Mouse (Mus musculus): Measurements from ENCODE around the gene Slc9a9. TPM values are rescaled to one million over a fixed set of nuclear protein-coding genes. Genes with fewer than 3 reads are reported as not detected.

Slc9a9 gene
- polyA plus RNA-seq, 1 experiment, result 127 TPM

GRCm38 (mm10) chr9:95150597-95150996 lies 480.9 kb downstream of the Slc9a9 start:
- Histone ChIP-seq H3K27ac (ENCODE audit: insufficient read depth, low read depth, low read length) (no peak overlapping the region), H3K4me3 (ENCODE audit: insufficient read depth, low read length) (no peak overlapping the region), H3K4me1 (ENCODE audit: control insufficient read depth, insufficient read depth, low read length) (no peaks in the 10 kb centered on the region)
- no peak for TF ChIP-seq POLR2A (IDR thresholded peaks at IDR 0.05; ENCODE audit: borderline replicate concordance, low read depth, low read length)
- no peak for TF ChIP-seq CTCF (IDR thresholded peaks at IDR 0.05; ENCODE audit: low read depth, low read length)

DNA sequence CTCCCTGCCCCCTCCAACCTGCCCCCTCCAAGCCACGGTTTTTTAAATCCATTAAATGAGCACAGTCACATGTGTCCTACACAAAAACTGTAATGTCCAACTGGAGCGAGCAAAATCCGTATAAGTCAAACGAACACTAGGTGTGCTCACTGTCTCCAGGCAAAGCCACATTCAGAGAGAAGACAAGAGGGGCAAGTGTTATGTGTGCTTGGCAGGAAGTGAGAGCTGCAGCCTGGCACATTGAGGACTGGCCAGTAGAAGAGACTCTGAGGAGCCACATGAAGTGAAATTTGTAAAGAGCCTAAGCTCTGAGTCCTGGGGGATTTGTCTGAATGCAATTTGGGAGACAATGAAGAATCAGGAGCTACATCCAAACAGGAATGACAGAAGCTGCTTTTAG lies 481.3 kb downstream of the Slc9a9 start:
- Histone ChIP-seq H3K4me1 (ENCODE audit: control insufficient read depth, insufficient read depth, low read length) (no peaks in the 10 kb centered on the region), H3K4me3 (ENCODE audit: insufficient read depth, low read length) (no peak overlapping the region), H3K27ac (ENCODE audit: insufficient read depth, low read depth, low read length) (no peak overlapping the region)
- TF ChIP-seq POLR2A (IDR thresholded peaks at IDR 0.05; ENCODE audit: borderline replicate concordance, low read depth, low read length) (no peak), CTCF (IDR thresholded peaks at IDR 0.05; ENCODE audit: low read depth, low read length) (no peak)

- TF ChIP-seq POLR2A (IDR thresholded peaks at IDR 0.05; ENCODE audit: borderline replicate concordance, low read depth, low read length), result no peak
- TF ChIP-seq CTCF (IDR thresholded peaks at IDR 0.05; ENCODE audit: low read depth, low read length), result no peak
- Histone ChIP-seq H3K4me3 (ENCODE audit: insufficient read depth, low read length) (no peak overlapping the region), H3K27ac (ENCODE audit: insufficient read depth, low read depth, low read length) (no peak overlapping the region), H3K4me1 (ENCODE audit: control insufficient read depth, insufficient read depth, low read length) (no peaks in the 10 kb centered on the region)
Observed at GRCm38 (mm10) chr9:95151746-95152145, 482.0 kb downstream of the Slc9a9 start.

DNA sequence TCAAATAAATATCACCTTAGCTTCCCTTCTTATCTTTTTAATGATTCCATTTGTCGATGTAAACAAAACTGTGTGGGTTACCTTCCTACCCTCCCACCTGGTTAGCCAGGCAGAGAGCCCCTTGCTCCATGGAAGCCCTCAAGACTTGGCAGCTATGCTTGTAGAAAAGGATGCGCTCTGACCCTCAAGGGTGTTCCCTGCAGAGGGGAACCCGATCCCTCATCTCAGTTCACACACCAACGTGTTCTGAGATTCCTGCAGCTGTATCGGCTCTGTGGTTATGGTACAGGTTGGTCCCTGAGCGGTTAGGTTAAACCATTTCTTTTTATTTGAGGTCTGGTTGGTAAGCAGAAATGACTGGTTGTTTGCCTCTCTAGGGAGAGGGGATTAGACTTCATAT lies 484.3 kb downstream of the Slc9a9 start:
- TF ChIP-seq POLR2A (IDR thresholded peaks at IDR 0.05; ENCODE audit: borderline replicate concordance, low read depth, low read length) (no peak), CTCF (IDR thresholded peaks at IDR 0.05; ENCODE audit: low read depth, low read length) (no peak)
- H3K27ac ChIP-seq (ENCODE audit: insufficient read depth, low read depth, low read length), result no peak overlapping the region

DNA sequence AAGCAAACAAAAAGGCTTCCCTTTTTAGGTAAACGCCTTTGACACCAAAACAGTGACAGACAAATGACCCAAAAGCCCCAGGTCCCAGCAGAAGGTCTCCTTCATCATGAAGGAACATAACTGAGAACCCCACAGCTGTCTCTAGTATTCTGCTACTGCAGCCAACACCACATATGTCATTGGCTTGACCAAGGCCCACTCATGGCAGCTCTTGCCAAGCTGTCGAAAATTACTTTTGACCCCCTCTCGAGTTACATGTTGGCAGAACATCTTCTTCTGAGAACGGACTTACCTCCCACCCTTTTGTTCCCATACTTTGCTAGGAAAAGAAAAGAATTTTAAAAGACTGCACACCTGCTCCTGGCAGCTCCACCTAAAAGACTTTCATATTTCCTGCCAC lies 488.2 kb downstream of the Slc9a9 start:
- Histone ChIP-seq H3K4me3 (ENCODE audit: insufficient read depth, low read length) (no peak overlapping the region), H3K27ac (ENCODE audit: insufficient read depth, low read depth, low read length) (no peak overlapping the region), H3K4me1 (ENCODE audit: control insufficient read depth, insufficient read depth, low read length) (no peaks in the 10 kb centered on the region)
- no peak for TF ChIP-seq POLR2A (IDR thresholded peaks at IDR 0.05; ENCODE audit: borderline replicate concordance, low read depth, low read length)
- TF ChIP-seq CTCF (IDR thresholded peaks at IDR 0.05; ENCODE audit: low read depth, low read length), result no peak

More for the DNA sequence above, 484.3 kb downstream of the Slc9a9 start:
- no peaks in the 10 kb centered on the region for H3K4me1 ChIP-seq (ENCODE audit: control insufficient read depth, insufficient read depth, low read length)
- no peak overlapping the region for H3K4me3 ChIP-seq (ENCODE audit: insufficient read depth, low read length)

DNA sequence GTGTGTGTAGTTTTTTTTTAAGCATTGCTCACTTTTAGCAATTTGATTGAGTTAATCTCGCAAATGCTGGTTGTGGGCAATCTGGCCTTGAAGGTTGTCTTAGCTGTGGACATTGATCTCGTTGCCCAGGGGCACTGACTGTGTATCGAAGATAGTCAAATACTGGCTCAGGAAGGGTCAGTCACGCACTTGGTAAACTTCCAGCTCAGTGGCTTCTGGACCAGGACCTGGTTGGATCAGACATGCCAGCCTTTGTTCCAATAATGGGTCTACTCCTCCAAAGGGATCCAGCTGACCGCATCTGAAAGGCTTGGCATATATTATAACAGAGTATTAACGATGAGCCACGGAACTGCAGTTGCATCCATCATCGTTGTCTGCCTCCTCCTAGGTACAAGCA lies 489.2 kb downstream of the Slc9a9 start:
- H3K4me3 ChIP-seq (ENCODE audit: insufficient read depth, low read length), result no peak overlapping the region

DNA sequence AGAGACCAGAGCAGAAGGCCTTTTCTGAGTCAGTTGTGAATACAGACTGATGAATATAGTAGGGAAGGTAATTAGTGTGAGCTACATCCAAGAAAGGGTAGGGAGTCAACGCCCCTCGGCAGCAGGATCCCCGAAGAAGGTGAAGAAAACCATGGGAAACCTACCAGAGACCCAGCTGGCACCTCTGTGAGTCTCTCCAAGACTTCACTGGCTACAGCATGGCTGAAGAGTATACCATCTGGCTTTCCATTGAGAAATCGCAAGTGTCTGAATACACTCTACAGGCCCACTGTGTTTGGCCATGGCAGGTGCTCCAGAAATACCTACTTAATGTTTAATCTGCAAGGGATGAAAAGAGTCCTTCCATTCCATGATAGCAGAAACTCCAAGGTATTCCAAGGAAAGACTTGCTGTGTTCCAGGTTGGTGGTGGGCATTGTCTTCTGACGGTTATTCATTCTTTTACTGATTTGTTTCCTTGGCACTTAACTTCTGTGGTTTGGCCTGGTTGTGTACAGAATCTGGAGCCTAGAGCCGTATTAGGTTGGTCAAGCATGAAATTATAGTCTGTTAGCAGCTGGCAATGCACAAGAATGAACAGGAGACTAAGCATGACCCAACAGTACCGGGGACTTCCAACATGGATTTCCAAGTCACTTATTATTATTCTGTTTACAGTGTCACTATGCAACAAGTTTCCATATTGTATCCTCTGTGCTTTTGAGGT lies 491.0 kb downstream of the Slc9a9 start:
- TF ChIP-seq POLR2A (IDR thresholded peaks at IDR 0.05; ENCODE audit: borderline replicate concordance, low read depth, low read length), result no peak
- no peak for TF ChIP-seq CTCF (IDR thresholded peaks at IDR 0.05; ENCODE audit: low read depth, low read length)
- Histone ChIP-seq H3K4me1 (ENCODE audit: control insufficient read depth, insufficient read depth, low read length) (no peaks in the 10 kb centered on the region), H3K4me3 (ENCODE audit: insufficient read depth, low read length) (no peak overlapping the region), H3K27ac (ENCODE audit: insufficient read depth, low read depth, low read length) (no peak overlapping the region)

More for the DNA sequence above, 489.2 kb downstream of the Slc9a9 start:
- Histone ChIP-seq H3K27ac (ENCODE audit: insufficient read depth, low read depth, low read length) (no peak overlapping the region), H3K4me1 (ENCODE audit: control insufficient read depth, insufficient read depth, low read length) (no peaks in the 10 kb centered on the region)
- no peak for TF ChIP-seq CTCF (IDR thresholded peaks at IDR 0.05; ENCODE audit: low read depth, low read length)
- TF ChIP-seq POLR2A (IDR thresholded peaks at IDR 0.05; ENCODE audit: borderline replicate concordance, low read depth, low read length), result no peak

GRCm38 (mm10) chr9:95161699-95162098 lies 492.0 kb downstream of the Slc9a9 start:
- TF ChIP-seq CTCF (IDR thresholded peaks at IDR 0.05; ENCODE audit: low read depth, low read length) (no peak), POLR2A (IDR thresholded peaks at IDR 0.05; ENCODE audit: borderline replicate concordance, low read depth, low read length) (no peak)

GRCm38 (mm10) chr9:95166224-95166623 lies 496.5 kb downstream of the Slc9a9 start:
- no peak overlapping the region for H3K4me3 ChIP-seq (ENCODE audit: insufficient read depth, low read length)
- H3K4me1 ChIP-seq (ENCODE audit: control insufficient read depth, insufficient read depth, low read length), result no peaks in the 10 kb centered on the region
- TF ChIP-seq CTCF (IDR thresholded peaks at IDR 0.05; ENCODE audit: low read depth, low read length) (no peak), POLR2A (IDR thresholded peaks at IDR 0.05; ENCODE audit: borderline replicate concordance, low read depth, low read length) (no peak)
- no peak overlapping the region for H3K27ac ChIP-seq (ENCODE audit: insufficient read depth, low read depth, low read length)

More at GRCm38 (mm10) chr9:95161699-95162098, 492.0 kb downstream of the Slc9a9 start:
- Histone ChIP-seq H3K27ac (ENCODE audit: insufficient read depth, low read depth, low read length) (no peak overlapping the region), H3K4me1 (ENCODE audit: control insufficient read depth, insufficient read depth, low read length) (no peaks in the 10 kb centered on the region), H3K4me3 (ENCODE audit: insufficient read depth, low read length) (no peak overlapping the region)

GRCm38 (mm10) chr9:95167806-95168205 lies 498.1 kb downstream of the Slc9a9 start:
- H3K4me3 ChIP-seq (ENCODE audit: insufficient read depth, low read length), result no peak overlapping the region
- TF ChIP-seq POLR2A (IDR thresholded peaks at IDR 0.05; ENCODE audit: borderline replicate concordance, low read depth, low read length) (no peak), CTCF (IDR thresholded peaks at IDR 0.05; ENCODE audit: low read depth, low read length) (no peak)

More at GRCm38 (mm10) chr9:95167806-95168205, 498.1 kb downstream of the Slc9a9 start:
- no peak overlapping the region for H3K27ac ChIP-seq (ENCODE audit: insufficient read depth, low read depth, low read length)
- H3K4me1 ChIP-seq (ENCODE audit: control insufficient read depth, insufficient read depth, low read length), result no peaks in the 10 kb centered on the region
